Mouse (Mus musculus): ENCODE data around the gene Gna12.

Gna12 gene

GRCm38 (mm10) chr5:140711040-140711439 lies 119.2 kb downstream of the Gna12 start:
- peak; percentile 22 for DNase-seq (ENCODE audit: low read depth, low spot score)

- no peak for DNase-seq (ENCODE audit: low read depth, low spot score)
Observed at GRCm38 (mm10) chr5:140710315-140710714, 119.9 kb downstream of the Gna12 start.
